Comparison of ENCODE assay signal across 8 mouse cellular contexts in genomic region chr15:94628463-94628829, GRCm38 (mm10). TPM values are rescaled to one million over a fixed set of nuclear protein-coding genes. Genes with fewer than 3 reads are reported as not detected.
DNase-seq lines count a peak whose midpoint lies in the region; ATAC-seq lines count a peak whose summit lies in the region.

No protein-coding gene starts in this region.

- peak overlapping the region; percentile 53 for H3K4me3 ChIP-seq in lung, embryonic 15.5 days
- H3K4me3 ChIP-seq in forebrain, embryonic 14.5 days (ENCODE audit: low read depth, low read length) = peak overlapping the region; percentile 63
- peak overlapping the region; percentile 60 for H3K4me3 ChIP-seq in limb, embryonic 15.5 days
- H3K4me3 ChIP-seq in stomach, embryonic 14.5 days (ENCODE audit: low read depth, low read length) = peak overlapping the region; percentile 32

- no peaks in the 10 kb centered on the region for H3K4me1 ChIP-seq in lung, embryonic 15.5 days
- no peaks in the 10 kb centered on the region for H3K4me1 ChIP-seq in forebrain, embryonic 14.5 days (ENCODE audit: control insufficient read depth, insufficient read depth, low read length)
- peaks cover 7% of the 10 kb centered on the region; the same call in 1 of the 2 replicates for H3K4me1 ChIP-seq in limb, embryonic 15.5 days
- H3K4me1 ChIP-seq in stomach, embryonic 14.5 days (ENCODE audit: control insufficient read depth, insufficient read depth, low read length) = no peaks in the 10 kb centered on the region

- no peak overlapping the region; the same call in 1 of the 2 replicates for H3K9ac ChIP-seq in lung, embryonic 15.5 days
- peak overlapping the region; percentile 77 for H3K9ac ChIP-seq in forebrain, embryonic 14.5 days (ENCODE audit: low read length)
- H3K9ac ChIP-seq in limb, embryonic 15.5 days = peak overlapping the region; percentile 63; the same call in 1 of the 2 replicates
- H3K9ac ChIP-seq in stomach, embryonic 14.5 days (replicated peaks; ENCODE audit: low read depth, low read length) = no peak overlapping the region

- no peaks in the 10 kb centered on the region for H3K36me3 ChIP-seq in lung, embryonic 15.5 days
- no peaks in the 10 kb centered on the region for H3K36me3 ChIP-seq in forebrain, embryonic 14.5 days (ENCODE audit: control insufficient read depth, insufficient read depth, low read length)
- no peaks in the 10 kb centered on the region for H3K36me3 ChIP-seq in limb, embryonic 15.5 days
- no peaks in the 10 kb centered on the region for H3K36me3 ChIP-seq in stomach, embryonic 14.5 days (ENCODE audit: control insufficient read depth, insufficient read depth, low read length)

- H3K27ac ChIP-seq in lung, embryonic 15.5 days = no peak overlapping the region
- no peak overlapping the region for H3K27ac ChIP-seq in forebrain, embryonic 14.5 days (ENCODE audit: low read depth, low read length)
- H3K27ac ChIP-seq in limb, embryonic 15.5 days = no peak overlapping the region
- no peak overlapping the region for H3K27ac ChIP-seq in stomach, embryonic 14.5 days (ENCODE audit: low read length)

- WGBS in lung, embryonic 15.5 days = 39% methylated on average over 2 of the region's 2 CpGs
- WGBS in forebrain, embryonic 14.5 days = 51% methylated on average over 2 of the region's 2 CpGs
- 51% methylated on average over 2 of the region's 2 CpGs for WGBS in limb, embryonic 15.5 days
- WGBS in stomach, embryonic 14.5 days = 47% methylated on average over 2 of the region's 2 CpGs

- no peaks in the 10 kb centered on the region for H3K9me3 ChIP-seq in lung, embryonic 15.5 days
- H3K9me3 ChIP-seq in forebrain, embryonic 14.5 days (replicated peaks; ENCODE audit: control insufficient read depth, low read length) = no peaks in the 10 kb centered on the region
- H3K9me3 ChIP-seq in limb, embryonic 15.5 days = no peaks in the 10 kb centered on the region
- H3K9me3 ChIP-seq in stomach, embryonic 14.5 days (ENCODE audit: control insufficient read depth, low read depth, low read length) = no peaks in the 10 kb centered on the region

- DNase-seq in lung, postnatal 25 days (ENCODE audit: low spot score) = no peak
- DNase-seq in forebrain, embryonic 14.5 days (ENCODE audit: low spot score) = no peak
- no peak for DNase-seq in left cerebral cortex, adult 11 months (ENCODE audit: low spot score)
- DNase-seq in right cerebral cortex, postnatal 4 days = no peak
- DNase-seq in cerebellum, adult 11 months = no peak

- H3K4me2 ChIP-seq in lung, embryonic 15.5 days = peak overlapping the region; percentile 94
- peak overlapping the region; percentile 99 for H3K4me2 ChIP-seq in forebrain, embryonic 14.5 days (ENCODE audit: low read length)
- peak overlapping the region; percentile 99 for H3K4me2 ChIP-seq in limb, embryonic 15.5 days
- peak overlapping the region; percentile 70 for H3K4me2 ChIP-seq in stomach, embryonic 14.5 days (replicated peaks; ENCODE audit: low read depth, low read length)

- peaks cover 27% of the 10 kb centered on the region for H3K27me3 ChIP-seq in lung, embryonic 15.5 days
- peaks cover 10% of the 10 kb centered on the region for H3K27me3 ChIP-seq in forebrain, embryonic 14.5 days (replicated peaks; ENCODE audit: control insufficient read depth, insufficient read depth, low read length)
- H3K27me3 ChIP-seq in limb, embryonic 15.5 days = peaks cover 23% of the 10 kb centered on the region
- no peaks in the 10 kb centered on the region for H3K27me3 ChIP-seq in stomach, embryonic 14.5 days (ENCODE audit: control insufficient read depth, insufficient read depth, low read length)

- ATAC-seq in lung, embryonic 15.5 days (ENCODE audit: borderline replicate concordance, extremely low read depth, low FRiP score, low TSS enrichment) = no peak
- ATAC-seq in forebrain, embryonic 14.5 days = 0 out of 2 replicates have a peak, but pooled peaks have one; percentile 12
- ATAC-seq in limb, embryonic 15.5 days (ENCODE audit: insufficient number of reproducible peaks, low FRiP score, low TSS enrichment, low read depth) = no peak
- no peak for ATAC-seq in stomach, embryonic 14.5 days (ENCODE audit: insufficient number of reproducible peaks, insufficient read depth, low FRiP score, low read depth)

RNA-seq across cellular contexts. Expression of gene Tmem117, which starts 0.6 kb away (rescaled TPM):
- 3.7 and 3.8 TPM in 2 replicates for polyA plus RNA-seq in lung, embryonic 15.5 days (2015; fragmentation: Nextera tagmentation; extraction: Ambion mirVana)
- polyA plus RNA-seq in forebrain, embryonic 14.5 days (2014; fragmentation: Nextera tagmentation; extraction: Ambion mirVana) = 2.3 and 3.8 TPM in 2 replicates
- 5.1 and 8.0 TPM in 2 replicates for polyA plus RNA-seq in limb, embryonic 15.5 days (2015; fragmentation: Nextera tagmentation; extraction: Ambion mirVana)
- polyA plus RNA-seq in stomach, embryonic 14.5 days (2014; fragmentation: Nextera tagmentation; extraction: Ambion mirVana) = 3.8 and 3.9 TPM in 2 replicates

RNA-seq across cellular contexts. Expression of gene Twf1, which starts 38.8 kb away (rescaled TPM):
- polyA plus RNA-seq in lung, embryonic 15.5 days (2015; fragmentation: Nextera tagmentation; extraction: Ambion mirVana) = 86.1 and 88.7 TPM in 2 replicates
- 103 and 105 TPM in 2 replicates for polyA plus RNA-seq in forebrain, embryonic 14.5 days (2014; fragmentation: Nextera tagmentation; extraction: Ambion mirVana)
- 87.4 and 88.8 TPM in 2 replicates for polyA plus RNA-seq in limb, embryonic 15.5 days (2015; fragmentation: Nextera tagmentation; extraction: Ambion mirVana)
- polyA plus RNA-seq in stomach, embryonic 14.5 days (2014; fragmentation: Nextera tagmentation; extraction: Ambion mirVana) = 92.3 and 95.5 TPM in 2 replicates

Comparison
In these comparisons a context has a peak if more than half of its experiments do, and no peak if none do; other contexts are left out.
1. H3K9ac ChIP-seq: peak in forebrain, embryonic 14.5 days (single experiment) and limb, embryonic 15.5 days (single experiment); none in lung, embryonic 15.5 days (single experiment) and stomach, embryonic 14.5 days (single experiment).
2. Peak in every context shown above with its lines, with median percentiles within 50 percentile points of each other: H3K4me2 ChIP-seq and H3K4me3 ChIP-seq.